Mouse (Mus musculus) cerebellum, postnatal 36 days (tissue): Measurements from ENCODE around the gene Nrxn3.
A peak's percentile ranks its signal among the peaks of the same experiment; 100 is the strongest.

Experiments
- DNase-seq, 2 experiments: peaks; one replicate each; pipeline ENCODE4 v3.0.0; 2021 to 2022; ENCODE audit warnings: mixed read lengths in 2 of 2

Nrxn3 gene

GRCm38 (mm10) chr12:88816865-88817264, 94.2 kb downstream of the Nrxn3 start:
- no peak for DNase-seq

GRCm38 (mm10) chr12:88818622-88819334, 96.1 kb downstream of the Nrxn3 start:
- DNase-seq = peak; percentile 19 to 38

GRCm38 (mm10) chr12:88819335-88819709, 96.6 kb downstream of the Nrxn3 start:
- DNase-seq = no peak

GRCm38 (mm10) chr12:88820131-88820530, 97.5 kb downstream of the Nrxn3 start:
- no peak for DNase-seq

- DNase-seq = no peak
Observed at GRCm38 (mm10) chr12:88830851-88831250, 108.2 kb downstream of the Nrxn3 start.

GRCm38 (mm10) chr12:88835821-88836220, 113.1 kb downstream of the Nrxn3 start:
- no peak for DNase-seq

- DNase-seq = no peak
Observed at GRCm38 (mm10) chr12:88839724-88840123, 117.0 kb downstream of the Nrxn3 start.

GRCm38 (mm10) chr12:88841350-88841749, 118.7 kb downstream of the Nrxn3 start:
- DNase-seq = no peak

- DNase-seq = no peak
Observed at GRCm38 (mm10) chr12:88850400-88851179, 127.9 kb downstream of the Nrxn3 start.

- no peak for DNase-seq
Observed at GRCm38 (mm10) chr12:88854039-88854438, 131.4 kb downstream of the Nrxn3 start.

GRCm38 (mm10) chr12:88857701-88858100, 135.0 kb downstream of the Nrxn3 start:
- DNase-seq = no peak

- DNase-seq = no peak
Observed at GRCm38 (mm10) chr12:88859456-88860345, 137.0 kb downstream of the Nrxn3 start.

GRCm38 (mm10) chr12:88860397-88860796, 137.7 kb downstream of the Nrxn3 start:
- no peak for DNase-seq

- no peak for DNase-seq
Observed at GRCm38 (mm10) chr12:88863069-88863468, 140.4 kb downstream of the Nrxn3 start.

- no peak for DNase-seq
Observed at GRCm38 (mm10) chr12:88868288-88868687, 145.6 kb downstream of the Nrxn3 start.

GRCm38 (mm10) chr12:88897331-88897730, 174.7 kb downstream of the Nrxn3 start:
- no peak for DNase-seq

GRCm38 (mm10) chr12:88900014-88900727, 177.5 kb downstream of the Nrxn3 start:
- DNase-seq = no peak

- no peak for DNase-seq
Observed at GRCm38 (mm10) chr12:88900728-88901080, 178.0 kb downstream of the Nrxn3 start.

GRCm38 (mm10) chr12:88910761-88911160, 188.1 kb downstream of the Nrxn3 start:
- no peak for DNase-seq

- no peak for DNase-seq
Observed at GRCm38 (mm10) chr12:88916752-88917151, 194.1 kb downstream of the Nrxn3 start.

- DNase-seq = no peak
Observed at GRCm38 (mm10) chr12:88924896-88925295, 202.2 kb downstream of the Nrxn3 start.

GRCm38 (mm10) chr12:88926306-88926705, 203.6 kb downstream of the Nrxn3 start:
- no peak for DNase-seq

- peak; percentile 3 to 12 for DNase-seq
Observed at GRCm38 (mm10) chr12:88931713-88932112, 209.0 kb downstream of the Nrxn3 start.
